Mouse (Mus musculus): ENCODE data around the gene Tbc1d22b. TPM values are rescaled to one million over a fixed set of nuclear protein-coding genes. Genes with fewer than 3 reads are reported as not detected.
"Not testable (repeated sequence)": the region's sequence is repeated elsewhere in the genome, so short reads cannot be mapped to it uniquely, and the experiment has no call there.

Gene Tbc1d22b
- total RNA-seq, 2 experiments from 2014 or later = 4.9 to 11.3 TPM

GRCm38 (mm10) chr17:29589221-29589898, 39.8 kb downstream of the Tbc1d22b start:
- ATAC-seq (ENCODE audit: poor library complexity, severe bottlenecking) = no peak

DNA sequence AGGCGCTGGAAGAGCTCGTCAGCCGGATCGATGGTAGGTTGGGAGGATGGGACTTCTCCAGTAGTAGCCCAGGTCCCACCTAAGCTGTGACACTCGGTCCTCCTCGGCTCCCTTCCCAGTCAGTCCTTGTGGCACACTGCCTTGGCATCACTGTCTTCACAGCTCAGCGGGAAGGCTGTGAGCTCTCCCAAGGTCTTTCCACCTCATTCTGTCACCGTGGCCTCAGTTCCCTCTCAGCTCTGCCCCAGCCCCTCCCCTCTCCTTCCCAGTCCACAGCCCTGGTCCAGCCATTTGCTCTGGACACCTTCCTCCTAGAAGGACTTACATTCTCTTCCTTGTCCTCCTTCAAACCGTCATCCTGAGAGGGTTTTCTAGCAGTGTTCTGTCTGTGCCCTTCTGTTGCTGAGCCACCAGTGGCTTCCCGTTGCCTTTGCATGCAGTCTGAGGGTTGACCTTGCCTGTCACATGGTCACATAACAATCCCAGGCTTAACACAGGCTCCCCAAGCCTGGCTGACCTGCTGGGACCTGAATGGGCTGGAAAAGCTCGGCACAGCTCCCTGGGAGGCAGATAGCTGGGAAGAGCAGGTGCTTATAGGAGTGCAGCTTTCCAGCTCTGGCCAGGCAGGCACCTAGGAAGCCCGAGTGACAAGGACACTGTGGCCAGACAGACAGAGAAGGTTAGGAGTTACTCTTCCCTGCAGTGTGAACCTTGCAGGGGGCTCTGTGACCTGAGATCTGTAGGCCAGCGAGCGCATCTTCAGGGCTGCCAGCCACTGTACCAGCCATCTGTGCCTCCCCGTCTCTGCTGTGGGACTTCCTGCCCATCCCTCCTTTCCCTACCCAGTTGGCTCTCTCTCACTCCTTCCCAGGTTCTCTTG, 46.5 kb downstream of the Tbc1d22b start:
- no peak for ATAC-seq (ENCODE audit: poor library complexity, severe bottlenecking)

GRCm38 (mm10) chr17:29596771-29597132, 47.2 kb downstream of the Tbc1d22b start:
- no peak for ATAC-seq (ENCODE audit: poor library complexity, severe bottlenecking)

DNA sequence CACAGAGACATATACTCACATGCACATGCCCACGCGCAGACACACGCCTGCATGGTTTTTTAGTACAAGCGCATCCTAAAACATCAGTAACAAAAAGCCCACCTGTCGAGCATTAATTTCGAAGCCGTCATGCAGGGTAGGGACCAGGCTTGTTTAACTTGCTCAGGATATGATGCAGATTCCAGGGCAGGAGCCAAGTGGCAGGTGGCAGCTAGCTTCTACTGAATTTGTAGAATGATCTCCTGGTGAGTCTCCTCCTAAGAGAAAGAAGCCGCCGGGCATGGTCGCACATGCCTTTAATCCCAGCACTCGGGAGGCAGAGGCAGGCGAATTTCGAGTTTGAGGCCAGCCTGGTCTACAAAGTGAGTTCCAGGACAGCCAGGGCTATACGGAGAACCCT, 49.5 kb downstream of the Tbc1d22b start:
- ATAC-seq (ENCODE audit: poor library complexity, severe bottlenecking) = no peak

GRCm38 (mm10) chr17:29599537-29599936, 50.0 kb downstream of the Tbc1d22b start:
- ATAC-seq (ENCODE audit: poor library complexity, severe bottlenecking) = no peak

DNA sequence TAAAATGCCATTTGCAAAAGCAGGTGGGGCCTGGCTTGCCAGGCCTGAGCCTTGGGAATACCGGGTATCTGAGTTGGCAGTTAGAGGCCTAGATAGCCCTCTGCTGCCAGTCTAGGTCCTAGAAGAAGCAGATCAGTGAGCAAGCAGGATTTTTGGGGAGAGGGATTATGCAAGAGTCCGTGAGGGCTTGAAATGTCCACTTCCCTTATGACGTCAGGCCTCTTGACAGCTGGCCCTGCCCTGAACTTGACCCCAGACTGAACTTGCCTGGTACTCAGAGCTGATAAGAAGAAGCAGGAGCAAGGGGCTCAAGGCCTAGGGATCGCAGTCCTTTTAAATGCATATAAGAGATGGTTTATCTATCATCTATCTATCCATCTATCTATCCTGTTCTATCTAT, 51.8 kb downstream of the Tbc1d22b start:
- peak; percentile 97 for ATAC-seq (ENCODE audit: poor library complexity, severe bottlenecking)

DNA sequence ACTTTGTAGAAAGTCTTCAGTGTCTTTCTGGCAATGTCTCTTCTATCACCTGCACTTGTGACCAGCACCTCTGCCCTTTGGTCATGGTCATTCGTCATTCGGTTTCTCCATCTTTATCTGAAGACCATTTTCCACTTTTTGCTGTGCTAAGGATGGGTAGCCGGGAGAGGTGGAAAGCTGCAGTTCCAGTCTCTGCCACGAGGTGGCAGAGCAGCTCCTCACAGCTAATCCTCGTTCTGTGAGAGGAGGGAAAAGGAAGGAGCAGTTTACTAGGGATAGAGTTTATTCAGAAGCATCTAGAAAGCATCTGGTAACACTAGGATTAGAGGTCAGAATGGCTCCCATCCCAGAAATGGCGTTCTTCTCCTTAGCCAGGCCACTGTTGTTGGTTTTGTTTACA, 53.7 kb downstream of the Tbc1d22b start:
- peak; percentile 68 for ATAC-seq (ENCODE audit: poor library complexity, severe bottlenecking)

- not testable (repeated sequence) for ATAC-seq (ENCODE audit: poor library complexity, severe bottlenecking)
Measured at GRCm38 (mm10) chr17:29613453-29613852, 63.9 kb downstream of the Tbc1d22b start.

- ATAC-seq (ENCODE audit: poor library complexity, severe bottlenecking) = peak; percentile 97
Measured at GRCm38 (mm10) chr17:29614115-29615023, 64.8 kb downstream of the Tbc1d22b start, which contains the start of the genes Rnf8 and Gm28043. Gene Rnf8 (plus strand): TSS chr17:29614790. Gene Gm28043 (plus strand): TSS chr17:29614876.

GRCm38 (mm10) chr17:29615024-29615551, 65.5 kb downstream of the Tbc1d22b start:
- ATAC-seq (ENCODE audit: poor library complexity, severe bottlenecking) = no peak; the same call in 1 of the 2 replicates

GRCm38 (mm10) chr17:29615616-29616015, 66.0 kb downstream of the Tbc1d22b start:
- no peak for ATAC-seq (ENCODE audit: poor library complexity, severe bottlenecking)

- no peak for ATAC-seq (ENCODE audit: poor library complexity, severe bottlenecking)
Measured at GRCm38 (mm10) chr17:29619231-29619630, 69.6 kb downstream of the Tbc1d22b start.

GRCm38 (mm10) chr17:29623488-29623887, 73.9 kb downstream of the Tbc1d22b start:
- ATAC-seq (ENCODE audit: poor library complexity, severe bottlenecking) = no peak

DNA sequence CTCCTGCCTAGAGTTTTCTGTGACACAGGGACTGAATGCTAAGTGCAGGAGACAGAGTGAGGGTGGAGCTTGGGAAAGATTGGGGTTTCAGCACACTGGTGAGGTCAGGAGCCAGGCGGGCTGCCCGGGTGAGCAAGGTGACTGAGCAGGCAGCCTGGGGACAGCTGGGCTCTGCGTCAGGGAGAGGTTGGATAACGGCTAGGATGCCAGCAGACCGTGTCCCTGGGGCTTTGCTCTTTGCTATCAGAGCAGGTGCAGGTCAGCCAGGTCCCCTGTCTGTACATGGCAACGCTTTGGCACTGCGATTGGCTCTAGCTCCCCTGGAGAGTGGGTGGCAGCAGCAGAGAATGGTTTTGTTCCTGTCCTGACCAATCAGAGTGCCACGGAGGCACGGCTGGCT, 77.7 kb downstream of the Tbc1d22b start:
- ATAC-seq (ENCODE audit: poor library complexity, severe bottlenecking) = no peak

GRCm38 (mm10) chr17:29628946-29629345, 79.4 kb downstream of the Tbc1d22b start:
- no peak for ATAC-seq (ENCODE audit: poor library complexity, severe bottlenecking)

DNA sequence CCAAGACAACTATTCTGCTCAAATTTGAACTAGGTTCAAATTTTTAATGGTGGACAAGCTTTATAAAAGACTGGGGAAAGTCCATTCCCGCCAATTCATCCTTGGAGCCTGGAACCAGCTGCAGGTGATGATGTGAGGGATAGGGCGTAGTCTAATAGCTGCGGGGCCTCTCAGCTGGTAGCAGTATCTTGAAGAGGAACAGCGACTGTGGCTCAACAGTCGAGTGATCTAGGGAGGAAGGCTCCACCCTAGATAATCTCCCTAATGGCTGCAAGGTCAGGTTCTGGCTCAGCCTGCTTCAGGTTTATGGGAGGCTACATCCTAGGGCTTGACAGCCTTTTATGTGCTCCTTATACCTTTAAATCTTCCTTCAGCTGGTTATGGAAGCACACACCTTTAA, 80.0 kb downstream of the Tbc1d22b start:
- ATAC-seq (ENCODE audit: poor library complexity, severe bottlenecking) = no peak

DNA sequence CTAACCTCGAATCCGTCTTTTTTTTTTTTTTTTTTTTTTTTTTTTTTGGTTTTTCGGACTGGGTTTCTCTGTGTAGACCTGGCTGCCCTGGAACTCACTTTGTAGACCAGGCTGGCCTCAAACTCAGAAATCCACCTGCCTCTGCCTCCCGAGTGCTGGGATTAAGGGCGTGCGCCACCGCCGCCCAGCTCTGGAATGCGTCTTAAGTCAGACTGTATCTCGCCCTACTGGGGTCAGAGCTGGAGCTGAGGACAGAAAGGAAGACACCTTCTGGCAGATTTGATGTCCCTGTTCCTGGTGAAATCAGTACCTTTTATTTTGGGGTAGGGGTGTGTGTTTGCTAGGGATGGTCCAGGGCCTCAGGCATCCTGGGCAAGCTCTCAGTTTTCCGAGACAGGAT, 82.7 kb downstream of the Tbc1d22b start:
- ATAC-seq (ENCODE audit: poor library complexity, severe bottlenecking) = no peak

GRCm38 (mm10) chr17:29635492-29635891, 85.9 kb downstream of the Tbc1d22b start:
- no peak for ATAC-seq (ENCODE audit: poor library complexity, severe bottlenecking)

DNA sequence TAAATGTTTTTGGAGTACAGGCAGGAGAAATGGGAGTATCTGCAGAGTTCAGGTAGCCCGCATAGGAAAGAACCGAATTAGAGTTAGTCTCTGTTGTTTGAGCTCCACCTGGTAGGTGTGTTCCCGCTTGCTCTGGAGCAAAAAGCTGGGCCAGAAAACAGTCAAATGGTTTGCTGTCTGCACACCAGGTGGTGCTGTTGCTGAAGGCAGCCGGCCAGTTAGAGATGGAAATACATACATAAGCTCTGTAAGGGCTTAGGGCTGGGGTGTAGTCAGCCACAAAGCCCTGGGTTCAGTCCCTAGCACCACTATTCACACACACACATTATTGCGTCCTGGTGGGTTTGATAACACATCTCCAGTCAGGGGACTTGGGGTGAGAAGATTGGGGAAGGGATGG, 86.5 kb downstream of the Tbc1d22b start:
- peak; percentile 75 for ATAC-seq (ENCODE audit: poor library complexity, severe bottlenecking)

DNA sequence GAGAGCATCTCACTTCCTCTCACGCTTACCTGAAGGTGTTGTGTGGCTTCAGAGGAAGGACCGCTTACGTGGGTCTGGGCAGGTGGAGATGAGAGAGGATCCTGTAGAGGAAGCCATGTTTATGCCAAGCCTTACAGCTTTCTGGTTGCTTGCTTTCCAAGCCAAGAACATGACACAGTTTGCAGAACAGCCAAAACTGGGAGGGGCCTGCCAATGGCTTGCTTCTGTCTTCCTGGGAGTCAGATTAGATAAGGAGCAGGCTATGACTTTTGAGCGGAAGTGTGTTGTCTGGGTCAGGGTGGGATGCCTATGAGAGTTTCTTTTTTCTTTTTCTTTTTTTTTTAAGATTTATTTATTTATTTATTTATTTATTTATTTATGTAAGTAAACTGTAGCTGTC, 87.8 kb downstream of the Tbc1d22b start:
- ATAC-seq (ENCODE audit: poor library complexity, severe bottlenecking) = no peak

GRCm38 (mm10) chr17:29637895-29638294, 88.3 kb downstream of the Tbc1d22b start:
- peak; percentile 70 for ATAC-seq (ENCODE audit: poor library complexity, severe bottlenecking)
